Mouse (Mus musculus): ENCODE measurements around the gene Ttll11.

Ttll11 gene

GRCm38 (mm10) chr2:35829136-35829535, 150.6 kb downstream of the Ttll11 start:
- DNase-seq (ENCODE audit: low spot score in 2 of 2): no peak

- DNase-seq (ENCODE audit: low spot score in 2 of 2): no peak
Observed at GRCm38 (mm10) chr2:35827886-35828285, 151.8 kb downstream of the Ttll11 start.

- no peak for DNase-seq (ENCODE audit: low spot score in 2 of 2)
Observed at GRCm38 (mm10) chr2:35825157-35825556, 154.6 kb downstream of the Ttll11 start.

GRCm38 (mm10) chr2:35823589-35823988, 156.1 kb downstream of the Ttll11 start:
- no peak for DNase-seq (ENCODE audit: low spot score in 2 of 2)

- no peak for DNase-seq (ENCODE audit: low spot score in 2 of 2)
Observed at GRCm38 (mm10) chr2:35818883-35819282, 160.8 kb downstream of the Ttll11 start.

- no peak for DNase-seq (ENCODE audit: low spot score in 2 of 2)
Observed at GRCm38 (mm10) chr2:35816056-35816661, 163.6 kb downstream of the Ttll11 start.

GRCm38 (mm10) chr2:35812561-35812933, 167.2 kb downstream of the Ttll11 start:
- DNase-seq (ENCODE audit: low spot score in 2 of 2): no peak

GRCm38 (mm10) chr2:35811801-35812560, 167.7 kb downstream of the Ttll11 start:
- no peak for DNase-seq (ENCODE audit: low spot score in 2 of 2)

GRCm38 (mm10) chr2:35810027-35810426, 169.7 kb downstream of the Ttll11 start:
- DNase-seq (ENCODE audit: low spot score in 2 of 2): no peak

GRCm38 (mm10) chr2:35809141-35809540, 170.6 kb downstream of the Ttll11 start:
- DNase-seq (ENCODE audit: low spot score in 2 of 2): no peak

GRCm38 (mm10) chr2:35805881-35806280, 173.8 kb downstream of the Ttll11 start:
- DNase-seq (ENCODE audit: low spot score in 2 of 2): no peak

- no peak for DNase-seq (ENCODE audit: low spot score in 2 of 2)
Observed at GRCm38 (mm10) chr2:35803095-35803494, 176.6 kb downstream of the Ttll11 start.

- DNase-seq (ENCODE audit: low spot score in 2 of 2): no peak
Observed at GRCm38 (mm10) chr2:35801759-35802158, 178.0 kb downstream of the Ttll11 start.

GRCm38 (mm10) chr2:35799073-35799472, 180.6 kb downstream of the Ttll11 start:
- DNase-seq (ENCODE audit: low spot score in 2 of 2): no peak

- DNase-seq (ENCODE audit: low spot score in 2 of 2): no peak
Observed at GRCm38 (mm10) chr2:35797998-35798397, 181.7 kb downstream of the Ttll11 start.

GRCm38 (mm10) chr2:35789362-35790326, 190.1 kb downstream of the Ttll11 start:
- DNase-seq (ENCODE audit: low spot score in 2 of 2): no peak

GRCm38 (mm10) chr2:35785877-35786276, 193.8 kb downstream of the Ttll11 start:
- DNase-seq (ENCODE audit: low spot score in 2 of 2): no peak

- DNase-seq (ENCODE audit: low spot score in 2 of 2): no peak
Observed at GRCm38 (mm10) chr2:35783368-35783767, 196.3 kb downstream of the Ttll11 start.

GRCm38 (mm10) chr2:35779266-35779665, 200.4 kb downstream of the Ttll11 start:
- DNase-seq (ENCODE audit: low spot score in 2 of 2): no peak

GRCm38 (mm10) chr2:35776935-35777334, 202.8 kb downstream of the Ttll11 start:
- no peak for DNase-seq (ENCODE audit: low spot score in 2 of 2)

- DNase-seq (ENCODE audit: low spot score in 2 of 2): no peak
Observed at GRCm38 (mm10) chr2:35775651-35776055, 204.1 kb downstream of the Ttll11 start.

GRCm38 (mm10) chr2:35770541-35770940, 209.2 kb downstream of the Ttll11 start:
- DNase-seq (ENCODE audit: low spot score in 2 of 2): no peak

Data from cerebellum, postnatal 4 days (tissue).